Mouse (Mus musculus): ENCODE results near the gene Rdh16.

GRCm38 (mm10) chr10:127759181-127760110 lies 41.5 kb upstream of the Rdh16 start, which contains the start of the genes Rdh1 and Rdh16f1:
- TF ChIP-seq CTCF (IDR thresholded peaks at IDR 0.05; ENCODE audit: insufficient read depth, low read length) (no peak), POLR2A (IDR thresholded peaks at IDR 0.05; ENCODE audit: borderline replicate concordance, extremely low read depth, low read depth, low read length) (no peak)

All from lung, adult 2 months (tissue).